Mouse (Mus musculus): Measurements from ENCODE around the gene Ica1.

GRCm38 (mm10) chr6:8780618-8781017 lies 2.3 kb upstream of the Ica1 start:
- TF ChIP-seq EP300 (IDR thresholded peaks at IDR 0.05; ENCODE audit: low read depth in 1 of 2, low read length in 2 of 2): no peak
- no peak for TF ChIP-seq GATA1 (IDR thresholded peaks at IDR 0.05; ENCODE audit: low read depth, low read length)
- no peak for TF ChIP-seq ZMIZ1 (IDR thresholded peaks at IDR 0.05; ENCODE audit: low read depth, low read length)
- TF ChIP-seq CTCF (IDR thresholded peaks at IDR 0.05 in 2 of 3, conservative IDR thresholded peaks at IDR 0.05 in 1 of 3; ENCODE audit: control insufficient read depth in 1 of 3, insufficient read depth in 1 of 3, low read depth in 2 of 3, low read length in 3 of 3, poor library complexity in 1 of 3, severe bottlenecking in 1 of 3): no peak
- TF ChIP-seq POLR2A (IDR thresholded peaks at IDR 0.05; ENCODE audit: control insufficient read depth in 1 of 2, insufficient read depth in 1 of 2, low read depth in 1 of 2, low read length in 2 of 2, poor library complexity in 1 of 2): no peak
- no peak for TF ChIP-seq TAL1 (IDR thresholded peaks at IDR 0.05; ENCODE audit: low read length)
- TF ChIP-seq MXI1 (IDR thresholded peaks at IDR 0.05; ENCODE audit: low read depth, low read length): no peak
- no peak for TF ChIP-seq MAX (IDR thresholded peaks at IDR 0.05; ENCODE audit: low read length)
- TF ChIP-seq E2F4 (IDR thresholded peaks at IDR 0.05; ENCODE audit: borderline replicate concordance, low read depth, low read length): no peak
- TF ChIP-seq HCFC1 (IDR thresholded peaks at IDR 0.05; ENCODE audit: low read depth, low read length): no peak
- no peak for TF ChIP-seq ETS1 (IDR thresholded peaks at IDR 0.05; ENCODE audit: low read depth, low read length)
- no peak for TF ChIP-seq ZC3H11A (IDR thresholded peaks at IDR 0.05; ENCODE audit: low read depth, low read length)
- TF ChIP-seq ELF1 (IDR thresholded peaks at IDR 0.05; ENCODE audit: low read depth, low read length): no peak
